Mouse (Mus musculus): ENCODE results near the gene Sept9. TPM values are rescaled to one million over a fixed set of nuclear protein-coding genes. Genes with fewer than 3 reads are reported as not detected.
A peak's percentile ranks its signal among the peaks of the same experiment; 100 is the strongest.

The Sept9 gene
- polyA plus RNA-seq, 1 experiment from 2014 or later, result 149 TPM

- no peak for ATAC-seq (ENCODE audit: insufficient read depth)
- DNase-seq, result no peak
- Histone ChIP-seq H3K36me3 (ENCODE audit: insufficient read depth) (no peaks in the 10 kb centered on the region), H3K4me1 (ENCODE audit: insufficient read depth) (no peaks in the 10 kb centered on the region), H3K27ac (ENCODE audit: low read depth) (no peak overlapping the region), H3K9me3 (ENCODE audit: low read depth, low read length) (no peaks in the 10 kb centered on the region), H3K27me3 (ENCODE audit: insufficient read depth, low read length) (no peaks in the 10 kb centered on the region), H3K4me3 (ENCODE audit: low read depth, low read length) (no peak overlapping the region), H3K4me2 (no peak overlapping the region), H3K9ac (no peak overlapping the region)
- 87% methylated on average over 6 of the region's 6 CpGs for WGBS
- no peak for TF ChIP-seq CTCF (IDR thresholded peaks at IDR 0.05; ENCODE audit: low read depth)
Observed at GRCm38 (mm10) chr11:117218498-117218897, 19.0 kb downstream of the Sept9 start.

DNA sequence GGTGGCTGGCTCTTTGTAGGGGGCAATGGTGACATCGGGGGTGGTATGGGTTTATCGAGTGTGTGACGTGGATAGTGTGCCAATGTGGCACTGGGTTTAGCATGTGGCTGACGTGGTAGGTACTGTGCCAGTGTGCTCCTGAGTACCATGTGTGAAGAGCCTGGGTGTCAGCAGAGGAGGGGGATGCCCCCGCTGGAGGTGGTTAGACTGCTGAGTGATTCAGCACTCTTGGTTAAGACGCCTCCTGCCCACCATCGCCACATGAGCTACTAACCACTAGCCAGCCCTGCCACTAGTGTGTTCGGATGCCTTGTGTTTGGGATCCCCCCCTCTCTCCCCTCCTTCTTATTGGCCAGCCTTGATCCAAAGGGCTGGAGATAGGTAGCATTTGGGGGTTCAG, 21.3 kb downstream of the Sept9 start:
- Histone ChIP-seq H3K9ac (no peak overlapping the region), H3K27me3 (ENCODE audit: insufficient read depth, low read length) (no peaks in the 10 kb centered on the region), H3K9me3 (ENCODE audit: low read depth, low read length) (no peaks in the 10 kb centered on the region), H3K36me3 (ENCODE audit: insufficient read depth) (no peaks in the 10 kb centered on the region), H3K4me2 (no peak overlapping the region), H3K4me3 (ENCODE audit: low read depth, low read length) (no peak overlapping the region), H3K4me1 (ENCODE audit: insufficient read depth) (no peaks in the 10 kb centered on the region), H3K27ac (ENCODE audit: low read depth) (no peak overlapping the region)
- no peak for TF ChIP-seq CTCF (IDR thresholded peaks at IDR 0.05; ENCODE audit: low read depth)
- 89% methylated on average over 8 of the region's 8 CpGs for WGBS
- DNase-seq (no peak), ATAC-seq (ENCODE audit: insufficient read depth) (no peak)

- Histone ChIP-seq H3K9me3 (ENCODE audit: low read depth, low read length) (no peaks in the 10 kb centered on the region), H3K27me3 (ENCODE audit: insufficient read depth, low read length) (no peaks in the 10 kb centered on the region), H3K36me3 (ENCODE audit: insufficient read depth) (no peaks in the 10 kb centered on the region), H3K9ac (no peak overlapping the region), H3K4me3 (ENCODE audit: low read depth, low read length) (no peak overlapping the region), H3K27ac (ENCODE audit: low read depth) (no peak overlapping the region), H3K4me1 (ENCODE audit: insufficient read depth) (0 out of 2 replicates have a peak, but pooled peaks cover under 1% of the 10 kb centered on the region), H3K4me2 (no peak overlapping the region)
- ATAC-seq (ENCODE audit: insufficient read depth), result no peak
- no peak for DNase-seq
- no peak for TF ChIP-seq CTCF (IDR thresholded peaks at IDR 0.05; ENCODE audit: low read depth)
- 79% methylated on average over 6 of the region's 6 CpGs for WGBS
Observed at GRCm38 (mm10) chr11:117221182-117221581, 21.7 kb downstream of the Sept9 start.

- Histone ChIP-seq H3K27ac (ENCODE audit: low read depth) (no peak overlapping the region), H3K9me3 (ENCODE audit: low read depth, low read length) (no peaks in the 10 kb centered on the region), H3K36me3 (ENCODE audit: insufficient read depth) (no peaks in the 10 kb centered on the region), H3K9ac (no peak overlapping the region), H3K4me1 (ENCODE audit: insufficient read depth) (0 out of 2 replicates have a peak, but pooled peaks cover 3% of the 10 kb centered on the region), H3K4me3 (ENCODE audit: low read depth, low read length) (no peak overlapping the region), H3K4me2 (no peak overlapping the region), H3K27me3 (ENCODE audit: insufficient read depth, low read length) (no peaks in the 10 kb centered on the region)
- TF ChIP-seq CTCF (IDR thresholded peaks at IDR 0.05; ENCODE audit: low read depth), result no peak
- WGBS, result 53% methylated on average over 8 of the region's 8 CpGs
- no peak for ATAC-seq (ENCODE audit: insufficient read depth)
- DNase-seq, result no peak
Observed at GRCm38 (mm10) chr11:117222899-117223298, 23.4 kb downstream of the Sept9 start.

DNA sequence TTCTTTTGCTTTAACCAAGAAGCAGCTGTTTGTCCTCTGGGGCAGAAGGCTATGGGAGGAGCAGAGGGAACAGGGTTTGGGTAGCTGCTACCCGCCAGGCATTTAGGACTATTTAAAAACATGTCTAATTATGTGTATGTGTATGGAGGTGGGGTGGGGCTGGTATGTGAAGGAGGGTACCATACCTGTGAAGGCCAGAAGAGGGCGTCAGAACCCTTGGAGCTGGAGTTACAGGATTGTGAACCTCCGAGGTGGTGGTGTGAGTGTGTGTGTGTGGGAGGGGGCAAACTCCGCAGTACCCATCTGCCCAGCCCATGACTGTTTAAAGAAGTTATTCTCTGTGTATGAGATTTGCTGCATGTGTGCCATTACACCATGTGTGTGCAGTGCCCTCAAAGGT, 25.3 kb downstream of the Sept9 start:
- WGBS, result 52% methylated on average over 4 of the region's 4 CpGs
- H3K9me3 ChIP-seq (ENCODE audit: low read depth, low read length), result no peaks in the 10 kb centered on the region
- ATAC-seq (ENCODE audit: insufficient read depth), result no peak
- 0 out of 2 replicates have a peak, but pooled peaks cover 3% of the 10 kb centered on the region for H3K4me1 ChIP-seq (ENCODE audit: insufficient read depth)
- no peak overlapping the region for H3K4me2 ChIP-seq
- no peaks in the 10 kb centered on the region for H3K36me3 ChIP-seq (ENCODE audit: insufficient read depth)
- no peaks in the 10 kb centered on the region for H3K27me3 ChIP-seq (ENCODE audit: insufficient read depth, low read length)
- H3K4me3 ChIP-seq (ENCODE audit: low read depth, low read length), result no peak overlapping the region
- peak; percentile 58 for TF ChIP-seq CTCF (IDR thresholded peaks at IDR 0.05; ENCODE audit: low read depth)
- no peak for DNase-seq
- H3K9ac ChIP-seq, result no peak overlapping the region
- no peak overlapping the region for H3K27ac ChIP-seq (ENCODE audit: low read depth)

GRCm38 (mm10) chr11:117225531-117226213, 26.2 kb downstream of the Sept9 start:
- Histone ChIP-seq H3K4me1 (ENCODE audit: insufficient read depth) (0 out of 2 replicates have a peak, but pooled peaks cover 3% of the 10 kb centered on the region), H3K4me2 (no peak overlapping the region), H3K27me3 (ENCODE audit: insufficient read depth, low read length) (no peaks in the 10 kb centered on the region), H3K27ac (ENCODE audit: low read depth) (peak overlapping the region; percentile 77), H3K9me3 (ENCODE audit: low read depth, low read length) (no peaks in the 10 kb centered on the region), H3K9ac (no peak overlapping the region), H3K36me3 (ENCODE audit: insufficient read depth) (no peaks in the 10 kb centered on the region), H3K4me3 (ENCODE audit: low read depth, low read length) (no peak overlapping the region)
- no peak for TF ChIP-seq CTCF (IDR thresholded peaks at IDR 0.05; ENCODE audit: low read depth)
- DNase-seq (no peak), ATAC-seq (ENCODE audit: insufficient read depth) (peak; percentile 45; the same call in 1 of the 2 replicates)
- 56% methylated on average over 15 of the region's 15 CpGs for WGBS

DNA sequence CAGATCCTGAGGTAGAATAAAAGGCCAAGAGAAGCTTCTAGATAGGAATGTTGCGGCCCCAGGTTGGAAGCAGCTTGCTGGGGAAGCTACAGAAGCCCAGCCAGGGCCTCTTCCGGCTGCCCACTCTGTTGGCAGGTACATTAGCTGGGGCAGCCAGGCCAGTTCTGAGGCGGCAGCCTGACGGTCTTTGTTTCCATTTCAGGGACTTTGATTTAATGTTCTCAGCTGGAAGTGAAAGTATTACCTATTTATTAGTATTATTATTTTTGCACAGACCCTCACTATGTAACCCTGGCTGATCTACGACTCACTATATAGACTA, 26.7 kb downstream of the Sept9 start:
- no peaks in the 10 kb centered on the region for H3K27me3 ChIP-seq (ENCODE audit: insufficient read depth, low read length)
- ATAC-seq (ENCODE audit: insufficient read depth) (no peak), DNase-seq (no peak)
- WGBS, result 46% methylated on average over 5 of the region's 5 CpGs
- no peak for TF ChIP-seq CTCF (IDR thresholded peaks at IDR 0.05; ENCODE audit: low read depth)
- no peaks in the 10 kb centered on the region for H3K36me3 ChIP-seq (ENCODE audit: insufficient read depth)
- H3K4me3 ChIP-seq (ENCODE audit: low read depth, low read length), result no peak overlapping the region
- H3K9ac ChIP-seq, result no peak overlapping the region
- 0 out of 2 replicates have a peak, but pooled peaks cover 3% of the 10 kb centered on the region for H3K4me1 ChIP-seq (ENCODE audit: insufficient read depth)
- peak overlapping the region; percentile 77 for H3K27ac ChIP-seq (ENCODE audit: low read depth)
- H3K4me2 ChIP-seq, result 0 out of 2 replicates have a peak overlapping the region, but pooled peaks have one; percentile 18
- no peaks in the 10 kb centered on the region for H3K9me3 ChIP-seq (ENCODE audit: low read depth, low read length)
